Comparison of ENCODE assay signal across 18 mouse cellular contexts in genomic region chr7:136829621-136830313, GRCm38 (mm10).
DNase-seq lines count a peak whose midpoint lies in the region; ATAC-seq and TF ChIP-seq lines count a peak whose summit lies in the region.
"Had no signal": no experiment of that assay in that cellular context is flagged by ENCODE, and none has a peak within 500 bp of the region (broad histone marks: within the 10 kb centered on the region; RNA-seq: fewer than 3 reads in every experiment).

No protein-coding gene starts in this region.

- no peak overlapping the region for H3K27ac ChIP-seq in forebrain, embryonic 14.5 days (ENCODE audit: low read depth, low read length)
- H3K27ac ChIP-seq in forebrain, embryonic 12.5 days, result no peak overlapping the region
- H3K27ac ChIP-seq in lung, embryonic 14.5 days (ENCODE audit: low read depth), result no peak overlapping the region
- H3K27ac ChIP-seq in stomach, embryonic 16.5 days (ENCODE audit: low read length), result 0 out of 2 replicates have a peak overlapping the region, but pooled peaks have one; percentile 12
- H3K27ac ChIP-seq in stomach, postnatal 0 days (replicated peaks), result no peak overlapping the region
- H3K27ac ChIP-seq in hindbrain, embryonic 16.5 days (ENCODE audit: low read depth, low read length), result no peak overlapping the region
- H3K27ac ChIP-seq: heart, embryonic 10.5 days; heart, embryonic 15.5 days; hindbrain, embryonic 13.5 days; intestine, embryonic 15.5 days had no signal

- H3K9ac ChIP-seq in forebrain, embryonic 14.5 days (ENCODE audit: low read length), result no peak overlapping the region
- H3K9ac ChIP-seq in forebrain, embryonic 12.5 days, result no peak overlapping the region
- no peak overlapping the region for H3K9ac ChIP-seq in lung, embryonic 14.5 days
- H3K9ac ChIP-seq in stomach, embryonic 16.5 days (ENCODE audit: low read length), result no peak overlapping the region
- H3K9ac ChIP-seq in stomach, postnatal 0 days (ENCODE audit: low read length), result no peak overlapping the region
- H3K9ac ChIP-seq in hindbrain, embryonic 16.5 days (ENCODE audit: low read depth, low read length), result no peak overlapping the region
- H3K9ac ChIP-seq: heart, embryonic 15.5 days; hindbrain, embryonic 13.5 days; intestine, embryonic 15.5 days had no signal

- peaks cover 4% of the 10 kb centered on the region; the same call in 1 of the 2 replicates for H3K27me3 ChIP-seq in forebrain, embryonic 14.5 days (replicated peaks; ENCODE audit: control insufficient read depth, insufficient read depth, low read length)
- peaks cover 10% of the 10 kb centered on the region; the same call in 1 of the 2 replicates for H3K27me3 ChIP-seq in forebrain, embryonic 12.5 days
- H3K27me3 ChIP-seq in lung, embryonic 14.5 days (ENCODE audit: insufficient read depth, low read length), result 0 out of 2 replicates have a peak, but pooled peaks cover 9% of the 10 kb centered on the region
- H3K27me3 ChIP-seq in stomach, embryonic 16.5 days (ENCODE audit: control insufficient read depth, insufficient read depth, low read length), result peaks cover 1% of the 10 kb centered on the region; the same call in 1 of the 2 replicates
- no peaks in the 10 kb centered on the region for H3K27me3 ChIP-seq in stomach, postnatal 0 days (ENCODE audit: control insufficient read depth, insufficient read depth, low read length)
- no peaks in the 10 kb centered on the region for H3K27me3 ChIP-seq in hindbrain, embryonic 16.5 days (replicated peaks; ENCODE audit: control insufficient read depth, insufficient read depth, low read length)
- H3K27me3 ChIP-seq: hindbrain, embryonic 13.5 days had no signal

- H3K4me1 ChIP-seq in forebrain, embryonic 14.5 days (ENCODE audit: control insufficient read depth, insufficient read depth, low read length), result peaks cover 6% of the 10 kb centered on the region
- H3K4me1 ChIP-seq in forebrain, embryonic 12.5 days, result peaks cover 12% of the 10 kb centered on the region
- 0 out of 2 replicates have a peak, but pooled peaks cover 6% of the 10 kb centered on the region for H3K4me1 ChIP-seq in lung, embryonic 14.5 days (ENCODE audit: insufficient read depth)
- peaks cover 4% of the 10 kb centered on the region; the same call in 1 of the 2 replicates for H3K4me1 ChIP-seq in stomach, embryonic 16.5 days (ENCODE audit: control insufficient read depth, insufficient read depth, low read length)
- H3K4me1 ChIP-seq in stomach, postnatal 0 days (replicated peaks; ENCODE audit: control insufficient read depth, insufficient read depth), result no peaks in the 10 kb centered on the region
- H3K4me1 ChIP-seq in hindbrain, embryonic 16.5 days (ENCODE audit: control insufficient read depth, insufficient read depth, low read depth, low read length), result peaks cover 8% of the 10 kb centered on the region
- H3K4me1 ChIP-seq: intestine, embryonic 15.5 days had no signal

- no peak for TF ChIP-seq CTCF in lung, embryonic 14.5 days (IDR thresholded peaks at IDR 0.05; ENCODE audit: low read depth)
- TF ChIP-seq CTCF in stomach, postnatal 0 days (IDR thresholded peaks at IDR 0.05; ENCODE audit: low read depth), result no peak

- H3K9me3 ChIP-seq in forebrain, embryonic 14.5 days (replicated peaks; ENCODE audit: control insufficient read depth, low read length), result no peaks in the 10 kb centered on the region
- no peaks in the 10 kb centered on the region for H3K9me3 ChIP-seq in forebrain, embryonic 12.5 days
- H3K9me3 ChIP-seq in lung, embryonic 14.5 days (ENCODE audit: low read depth, low read length), result no peaks in the 10 kb centered on the region
- H3K9me3 ChIP-seq in stomach, embryonic 16.5 days (replicated peaks; ENCODE audit: control insufficient read depth, low read length), result no peaks in the 10 kb centered on the region
- H3K9me3 ChIP-seq in stomach, postnatal 0 days (ENCODE audit: control insufficient read depth, low read length), result no peaks in the 10 kb centered on the region
- H3K9me3 ChIP-seq in hindbrain, embryonic 16.5 days (ENCODE audit: control insufficient read depth, low read length), result no peaks in the 10 kb centered on the region
- H3K9me3 ChIP-seq: heart, embryonic 10.5 days; heart, embryonic 15.5 days; hindbrain, embryonic 13.5 days; intestine, embryonic 15.5 days had no signal

- no peak for ATAC-seq in forebrain, embryonic 14.5 days
- ATAC-seq in forebrain, embryonic 12.5 days (ENCODE audit: low FRiP score), result no peak
- ATAC-seq in lung, embryonic 14.5 days (ENCODE audit: insufficient read depth), result peak; percentile 87; the same call in 1 of the 2 replicates
- no peak for ATAC-seq in stomach, embryonic 16.5 days (ENCODE audit: insufficient read depth, low FRiP score)
- no peak for ATAC-seq in stomach, postnatal 0 days (ENCODE audit: low FRiP score, low TSS enrichment)
- no peak for ATAC-seq in megakaryocyte progenitor cell, adult 5-6 weeks (replicated peaks; ENCODE audit: poor library complexity)
- no peak for ATAC-seq in hindbrain, embryonic 16.5 days
- ATAC-seq: intestine, embryonic 15.5 days had no signal

- DNase-seq in forebrain, embryonic 14.5 days (ENCODE audit: low spot score), result peak; percentile 63
- DNase-seq in lung, embryonic 14.5 days, result peak; percentile 69
- no peak for DNase-seq in lung, adult 18-20 months
- no peak for DNase-seq in stomach, postnatal 0 days (ENCODE audit: low spot score)
- DNase-seq: adrenal gland, postnatal 14 days; cerebellum, adult 2 months; cerebellum, postnatal 10 days; gastrocnemius, postnatal 36 days; heart, adult 18-20 months; heart, postnatal 14 days had no signal

- 57% methylated on average over 1 of the region's 1 CpGs for WGBS in forebrain, embryonic 14.5 days
- 68% methylated on average over 1 of the region's 1 CpGs for WGBS in forebrain, embryonic 12.5 days
- WGBS in lung, embryonic 14.5 days, result 47% methylated on average over 1 of the region's 1 CpGs
- WGBS in stomach, embryonic 16.5 days, result 58% methylated on average over 1 of the region's 1 CpGs
- WGBS in stomach, postnatal 0 days, result 62% methylated on average over 1 of the region's 1 CpGs
- 63% methylated on average over 1 of the region's 1 CpGs for WGBS in hindbrain, embryonic 16.5 days

- no peak overlapping the region for H3K4me3 ChIP-seq in forebrain, embryonic 14.5 days (ENCODE audit: low read depth, low read length)
- no peak overlapping the region for H3K4me3 ChIP-seq in forebrain, embryonic 12.5 days (replicated peaks)
- H3K4me3 ChIP-seq in lung, embryonic 14.5 days (ENCODE audit: low read depth, low read length), result no peak overlapping the region
- no peak overlapping the region for H3K4me3 ChIP-seq in stomach, embryonic 16.5 days (replicated peaks; ENCODE audit: low read length)
- no peak overlapping the region for H3K4me3 ChIP-seq in stomach, postnatal 0 days (ENCODE audit: low read depth, low read length)
- H3K4me3 ChIP-seq in hindbrain, embryonic 16.5 days (ENCODE audit: low read length), result no peak overlapping the region
- H3K4me3 ChIP-seq: heart, embryonic 10.5 days; heart, embryonic 15.5 days; hindbrain, embryonic 13.5 days; intestine, embryonic 15.5 days had no signal

- no peak overlapping the region for H3K4me2 ChIP-seq in forebrain, embryonic 14.5 days (ENCODE audit: low read length)
- no peak overlapping the region for H3K4me2 ChIP-seq in forebrain, embryonic 12.5 days
- no peak overlapping the region for H3K4me2 ChIP-seq in lung, embryonic 14.5 days
- no peak overlapping the region for H3K4me2 ChIP-seq in stomach, embryonic 16.5 days (ENCODE audit: low read depth, low read length)
- H3K4me2 ChIP-seq in stomach, postnatal 0 days (replicated peaks; ENCODE audit: low read depth), result no peak overlapping the region
- no peak overlapping the region for H3K4me2 ChIP-seq in hindbrain, embryonic 16.5 days (ENCODE audit: low read length)
- H3K4me2 ChIP-seq: heart, embryonic 15.5 days; hindbrain, embryonic 13.5 days; intestine, embryonic 15.5 days had no signal

- no peaks in the 10 kb centered on the region for H3K36me3 ChIP-seq in forebrain, embryonic 14.5 days (ENCODE audit: control insufficient read depth, insufficient read depth, low read length)
- H3K36me3 ChIP-seq in forebrain, embryonic 12.5 days (replicated peaks), result no peaks in the 10 kb centered on the region
- no peaks in the 10 kb centered on the region for H3K36me3 ChIP-seq in lung, embryonic 14.5 days (ENCODE audit: insufficient read depth)
- H3K36me3 ChIP-seq in stomach, embryonic 16.5 days (ENCODE audit: control insufficient read depth, insufficient read depth, low read length), result no peaks in the 10 kb centered on the region
- H3K36me3 ChIP-seq in stomach, postnatal 0 days (ENCODE audit: control insufficient read depth, insufficient read depth, low read length), result no peaks in the 10 kb centered on the region
- H3K36me3 ChIP-seq in hindbrain, embryonic 16.5 days (ENCODE audit: control insufficient read depth, insufficient read depth, low read length), result no peaks in the 10 kb centered on the region
- H3K36me3 ChIP-seq: heart, embryonic 10.5 days; heart, embryonic 15.5 days; hindbrain, embryonic 13.5 days; intestine, embryonic 15.5 days had no signal

- no peak for TF ChIP-seq EP300 in stomach, postnatal 0 days (optimal IDR thresholded peaks at IDR 0.05)

Comparison
In these comparisons a context has a peak if more than half of its experiments do, and no peak if none do; other contexts are left out.
1. DNase-seq: peak in forebrain, embryonic 14.5 days (single experiment) and lung, embryonic 14.5 days (single experiment); none in lung, adult 18-20 months (0 of 2) and stomach, postnatal 0 days (single experiment).